Mouse (Mus musculus): Measurements from ENCODE around the gene Epgn. TPM values are rescaled to one million over a fixed set of nuclear protein-coding genes. Genes with fewer than 3 reads are reported as not detected.

The Epgn gene
- polyA plus RNA-seq (2012; rRNA removed) = not detected in 2 replicates

DNA sequence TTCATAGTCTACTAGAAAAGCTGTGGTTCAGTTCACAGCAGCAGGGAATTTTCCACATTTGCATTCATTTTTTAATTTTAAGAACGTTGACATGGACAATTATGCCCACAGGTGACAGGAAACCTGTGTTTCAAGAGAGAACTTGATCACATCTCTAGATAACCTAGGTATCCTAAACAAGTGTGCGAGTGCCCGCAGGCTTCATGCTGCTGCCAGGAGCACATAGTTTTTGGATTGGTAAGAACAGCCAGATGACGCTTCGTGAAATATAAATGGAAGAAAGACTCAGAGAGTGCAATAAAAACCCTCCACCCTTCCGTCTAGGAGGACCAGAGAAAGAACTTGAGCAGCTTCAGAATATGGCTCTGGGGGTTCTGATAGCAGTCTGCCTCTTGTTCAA lies at the start of gene Epgn:
Epgn (plus strand) TSS at position 301 of the 400 bp plus-strand sequence.
- 72% methylated on average over 6 of the region's 6 CpGs for WGBS
- H3K4me3 ChIP-seq (ENCODE audit: low read depth, low read length) = no peak within 1 kb of the TSS
- no peaks in the 10 kb centered on the region for H3K27me3 ChIP-seq (ENCODE audit: control insufficient read depth, insufficient read depth, low read length)
- TF ChIP-seq POLR2A (IDR thresholded peaks at IDR 0.05; ENCODE audit: low read depth, low read length) = no peak
- TF ChIP-seq CTCF (IDR thresholded peaks at IDR 0.05; ENCODE audit: extremely low read depth, insufficient read length, insufficient replicate concordance, low read depth, low read length) = no peak
- 0 out of 2 replicates have a peak, but pooled peaks cover 2% of the 10 kb centered on the region for H3K4me1 ChIP-seq (ENCODE audit: control insufficient read depth, insufficient read depth, insufficient read length, low read length)
- no peaks in the 10 kb centered on the region for H3K36me3 ChIP-seq (ENCODE audit: control insufficient read depth, insufficient read depth, low read length)
- H3K27ac ChIP-seq (ENCODE audit: insufficient read depth, low read depth, low read length) = no peak within 1 kb of the TSS

- H3K4me1 ChIP-seq (ENCODE audit: control insufficient read depth, insufficient read depth, insufficient read length, low read length) = no peaks in the 10 kb centered on the region
- 87% methylated on average over 7 of the region's 7 CpGs for WGBS
- no peaks in the 10 kb centered on the region for H3K27me3 ChIP-seq (ENCODE audit: control insufficient read depth, insufficient read depth, low read length)
- no peak overlapping the region for H3K27ac ChIP-seq (ENCODE audit: insufficient read depth, low read depth, low read length)
- TF ChIP-seq CTCF (IDR thresholded peaks at IDR 0.05; ENCODE audit: extremely low read depth, insufficient read length, insufficient replicate concordance, low read depth, low read length) (no peak), POLR2A (IDR thresholded peaks at IDR 0.05; ENCODE audit: low read depth, low read length) (no peak)
- no peaks in the 10 kb centered on the region for H3K36me3 ChIP-seq (ENCODE audit: control insufficient read depth, insufficient read depth, low read length)
- H3K4me3 ChIP-seq (ENCODE audit: low read depth, low read length) = no peak overlapping the region
These were observed 47.0 kb upstream of the Epgn start for GRCm38 (mm10) chr5:90980297-90980696.

DNA sequence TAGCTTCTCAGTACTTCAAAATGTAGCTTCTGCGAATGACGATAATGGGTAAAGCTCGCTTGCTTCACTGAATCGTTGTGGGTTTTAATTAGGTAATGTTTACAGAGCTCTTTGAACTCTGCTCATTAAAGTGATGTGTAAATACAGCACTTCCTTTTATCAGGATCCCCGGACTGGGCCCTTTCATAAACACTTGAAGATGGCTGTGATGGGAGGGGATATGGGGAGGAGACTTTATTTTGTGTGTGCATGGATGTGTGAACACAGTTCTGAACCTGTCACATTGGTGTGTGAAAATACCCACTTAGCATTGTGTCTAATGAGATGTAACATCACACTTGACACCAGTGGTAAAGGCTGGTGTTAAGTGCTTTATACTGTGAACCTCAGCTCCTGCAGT lies 39.7 kb upstream of the Epgn start:
- Histone ChIP-seq H3K27ac (ENCODE audit: insufficient read depth, low read depth, low read length) (no peak overlapping the region), H3K4me1 (ENCODE audit: control insufficient read depth, insufficient read depth, insufficient read length, low read length) (peaks cover 4% of the 10 kb centered on the region; the same call in 1 of the 2 replicates), H3K4me3 (ENCODE audit: low read depth, low read length) (no peak overlapping the region), H3K36me3 (ENCODE audit: control insufficient read depth, insufficient read depth, low read length) (no peaks in the 10 kb centered on the region), H3K27me3 (ENCODE audit: control insufficient read depth, insufficient read depth, low read length) (no peaks in the 10 kb centered on the region)
- 26% methylated on average over 5 of the region's 5 CpGs for WGBS
- no peak for TF ChIP-seq CTCF (IDR thresholded peaks at IDR 0.05; ENCODE audit: extremely low read depth, insufficient read length, insufficient replicate concordance, low read depth, low read length)
- TF ChIP-seq POLR2A (IDR thresholded peaks at IDR 0.05; ENCODE audit: low read depth, low read length) = no peak

DNA sequence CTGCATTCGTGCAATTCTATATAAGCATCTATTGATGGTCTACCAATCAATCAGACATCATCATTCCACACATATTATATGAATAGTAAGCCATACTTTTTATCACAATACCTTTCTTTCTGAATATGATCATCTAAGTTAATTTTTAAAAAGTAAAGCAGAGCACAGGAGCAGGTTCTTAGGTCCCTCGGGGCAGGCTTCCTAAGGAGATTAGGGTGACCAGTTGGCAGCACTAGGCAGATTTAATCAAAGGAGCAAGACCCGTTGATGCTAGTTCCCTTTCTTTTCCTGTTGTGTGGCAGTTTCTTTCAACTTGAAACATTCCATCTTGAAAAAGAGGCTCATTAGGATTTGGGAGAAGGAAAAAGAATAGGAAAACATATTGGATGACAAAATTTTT lies 39.1 kb upstream of the Epgn start:
- 66% methylated on average over 3 of the region's 3 CpGs for WGBS
- H3K27ac ChIP-seq (ENCODE audit: insufficient read depth, low read depth, low read length) = no peak overlapping the region
- TF ChIP-seq POLR2A (IDR thresholded peaks at IDR 0.05; ENCODE audit: low read depth, low read length) (no peak), CTCF (IDR thresholded peaks at IDR 0.05; ENCODE audit: extremely low read depth, insufficient read length, insufficient replicate concordance, low read depth, low read length) (no peak)
- no peaks in the 10 kb centered on the region for H3K27me3 ChIP-seq (ENCODE audit: control insufficient read depth, insufficient read depth, low read length)
- H3K4me1 ChIP-seq (ENCODE audit: control insufficient read depth, insufficient read depth, insufficient read length, low read length) = peaks cover 4% of the 10 kb centered on the region; the same call in 1 of the 2 replicates
- no peaks in the 10 kb centered on the region for H3K36me3 ChIP-seq (ENCODE audit: control insufficient read depth, insufficient read depth, low read length)
- H3K4me3 ChIP-seq (ENCODE audit: low read depth, low read length) = no peak overlapping the region

- Histone ChIP-seq H3K4me1 (ENCODE audit: control insufficient read depth, insufficient read depth, insufficient read length, low read length) (peaks cover 4% of the 10 kb centered on the region; the same call in 1 of the 2 replicates), H3K36me3 (ENCODE audit: control insufficient read depth, insufficient read depth, low read length) (no peaks in the 10 kb centered on the region), H3K27me3 (ENCODE audit: control insufficient read depth, insufficient read depth, low read length) (no peaks in the 10 kb centered on the region), H3K4me3 (ENCODE audit: low read depth, low read length) (no peak overlapping the region), H3K27ac (ENCODE audit: insufficient read depth, low read depth, low read length) (no peak overlapping the region)
- TF ChIP-seq POLR2A (IDR thresholded peaks at IDR 0.05; ENCODE audit: low read depth, low read length) (no peak), CTCF (IDR thresholded peaks at IDR 0.05; ENCODE audit: extremely low read depth, insufficient read length, insufficient replicate concordance, low read depth, low read length) (no peak)
- 89% methylated on average over 4 of the region's 4 CpGs for WGBS
These were observed 38.7 kb upstream of the Epgn start for GRCm38 (mm10) chr5:90988592-90988991.

DNA sequence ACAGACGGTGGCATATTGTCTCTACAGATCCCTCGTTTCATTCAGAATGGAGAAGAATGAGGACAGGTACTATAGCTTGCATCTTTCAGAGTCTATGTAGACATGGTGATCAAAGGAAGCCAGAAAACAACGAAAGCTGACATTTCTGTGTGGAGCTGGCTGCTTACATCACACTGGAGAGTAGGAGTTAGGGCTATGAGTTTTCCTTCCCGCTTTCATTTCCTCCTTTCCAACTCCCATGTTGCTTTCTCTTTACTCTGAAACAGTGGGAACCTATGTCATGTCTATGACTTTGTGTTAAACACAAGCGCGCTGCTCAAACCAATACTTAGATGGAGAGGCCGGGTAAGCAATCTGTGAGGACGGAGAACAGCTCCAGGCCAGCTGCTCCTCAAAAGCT lies 27.3 kb upstream of the Epgn start:
- Histone ChIP-seq H3K36me3 (ENCODE audit: control insufficient read depth, insufficient read depth, low read length) (no peaks in the 10 kb centered on the region), H3K4me1 (ENCODE audit: control insufficient read depth, insufficient read depth, insufficient read length, low read length) (no peaks in the 10 kb centered on the region), H3K27me3 (ENCODE audit: control insufficient read depth, insufficient read depth, low read length) (no peaks in the 10 kb centered on the region), H3K27ac (ENCODE audit: insufficient read depth, low read depth, low read length) (no peak overlapping the region), H3K4me3 (ENCODE audit: low read depth, low read length) (no peak overlapping the region)
- WGBS = 89% methylated on average over 8 of the region's 8 CpGs
- TF ChIP-seq POLR2A (IDR thresholded peaks at IDR 0.05; ENCODE audit: low read depth, low read length) (no peak), CTCF (IDR thresholded peaks at IDR 0.05; ENCODE audit: extremely low read depth, insufficient read length, insufficient replicate concordance, low read depth, low read length) (no peak)

GRCm38 (mm10) chr5:91015216-91015615 lies 12.0 kb upstream of the Epgn start:
- Histone ChIP-seq H3K36me3 (ENCODE audit: control insufficient read depth, insufficient read depth, low read length) (no peaks in the 10 kb centered on the region), H3K27ac (ENCODE audit: insufficient read depth, low read depth, low read length) (no peak overlapping the region), H3K4me3 (ENCODE audit: low read depth, low read length) (no peak overlapping the region), H3K4me1 (ENCODE audit: control insufficient read depth, insufficient read depth, insufficient read length, low read length) (no peaks in the 10 kb centered on the region), H3K27me3 (ENCODE audit: control insufficient read depth, insufficient read depth, low read length) (no peaks in the 10 kb centered on the region)
- WGBS = 25% methylated on average over 10 of the region's 10 CpGs
- TF ChIP-seq CTCF (IDR thresholded peaks at IDR 0.05; ENCODE audit: extremely low read depth, insufficient read length, insufficient replicate concordance, low read depth, low read length) (no peak), POLR2A (IDR thresholded peaks at IDR 0.05; ENCODE audit: low read depth, low read length) (no peak)
